Mouse (Mus musculus) forebrain, embryonic 10.5 days (tissue): ENCODE results near the gene Colgalt1. TPM values are rescaled to one million over a fixed set of nuclear protein-coding genes. Genes with fewer than 3 reads are reported as not detected.

Experiments used
- DNase-seq: peaks from one replicate; pipeline ENCODE4 v3.0.0-alpha.2; 2017; ENCODE audit warnings: low spot score; ENCODE audit errors: extremely low spot score
- H3K27ac ChIP-seq: fragments of 300-500 bp; sonication (generic); 2 replicates; pipeline ENCODE4 v1.5.1; 2016; ENCODE audit warnings: mild to moderate bottlenecking
- H3K27me3 ChIP-seq: fragments of 300-500 bp; sonication (generic); 2 replicates; pipeline ENCODE4 v1.6.1; 2016; ENCODE audit warnings: mild to moderate bottlenecking; ENCODE audit not compliant: poor library complexity, severe bottlenecking
- H3K36me3 ChIP-seq: fragments of 300-500 bp; sonication (generic); replicated peaks from 2 replicates; pipeline ENCODE4 v1.6.1; 2016; ENCODE audit warnings: mild to moderate bottlenecking, moderate library complexity
- H3K4me1 ChIP-seq: fragments of 300-500 bp; sonication (generic); 2 replicates; pipeline ENCODE4 v1.6.1; 2016
- H3K4me3 ChIP-seq: fragments of 300-500 bp; sonication (generic); 2 replicates; pipeline ENCODE4 v1.5.1; 2016; ENCODE audit warnings: mild to moderate bottlenecking, moderate library complexity
- H3K9me3 ChIP-seq: fragments of 300-500 bp; sonication (generic); 2 replicates; pipeline ENCODE4 v1.6.1; 2016; ENCODE audit warnings: mild to moderate bottlenecking, moderate library complexity
- WGBS: fragments of 180-500 bp; shearing (Covaris S2); methylation state at CpG from one replicate; pipeline ENCODE4 v1.1.7; 2016; 5-methylcytosine and 5-hydroxymethylcytosine counted together
- polyA plus RNA-seq: library from polyadenylated mRNA; unstranded; fragments of >200 nt; fragmentation: Nextera tagmentation; extraction: Ambion mirVana; gene quantifications from 2 replicates; pipeline ENCODE4 v1.2.1, GENCODE M21; 2016

Colgalt1 gene
- polyA plus RNA-seq, 1 experiment from 2014 or later = 44.2 TPM

DNA sequence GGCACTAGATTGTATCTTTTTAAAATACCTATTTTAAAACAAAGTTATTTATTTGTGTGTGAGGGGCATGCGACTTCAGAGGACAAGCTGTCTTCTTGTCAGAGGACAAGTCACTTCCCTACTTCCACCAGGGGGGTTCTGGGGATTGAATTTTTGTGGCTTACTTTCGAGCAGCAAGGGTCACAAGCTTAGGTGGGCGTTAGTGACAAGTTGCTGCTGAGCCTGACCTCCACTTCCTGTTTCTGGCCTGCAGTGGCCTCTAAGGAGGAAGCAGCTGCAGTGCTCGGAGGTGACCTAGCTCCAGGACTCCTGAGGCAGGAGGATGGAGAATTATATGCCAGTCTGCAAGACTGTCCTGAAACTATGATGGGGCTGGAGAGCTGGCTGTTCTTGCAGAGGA is 2.6 kb downstream of the Colgalt1 start:
- 70% methylated on average over 4 of the region's 4 CpGs for WGBS
- no peak overlapping the region for H3K4me3 ChIP-seq
- H3K4me1 ChIP-seq = peaks cover 23% of the 10 kb centered on the region
- no peak for DNase-seq
- H3K9me3 ChIP-seq = no peaks in the 10 kb centered on the region
- no peaks in the 10 kb centered on the region for H3K27me3 ChIP-seq
- no peak overlapping the region for H3K27ac ChIP-seq
- peaks cover 58% of the 10 kb centered on the region for H3K36me3 ChIP-seq

DNA sequence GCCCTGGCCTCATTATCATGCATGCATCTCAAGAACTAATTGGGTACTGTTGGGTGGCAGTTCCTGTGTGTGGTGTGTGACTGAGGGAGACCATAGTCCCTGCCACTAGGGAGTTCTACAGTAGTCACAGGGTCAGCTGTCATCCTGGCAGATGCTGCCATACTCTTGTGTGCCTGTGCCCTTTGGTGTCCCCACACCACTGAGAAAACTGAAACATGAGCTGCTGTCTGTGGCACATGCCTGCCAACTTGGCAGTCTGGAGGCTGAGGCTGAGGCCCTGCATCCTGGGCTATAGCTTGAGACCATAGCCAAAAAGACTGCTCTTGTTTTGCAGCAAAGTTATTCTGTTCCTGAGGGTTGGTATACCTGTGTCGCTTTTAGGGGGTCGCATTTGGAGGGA is 9.0 kb downstream of the Colgalt1 start:
- Histone ChIP-seq H3K27me3 (no peaks in the 10 kb centered on the region), H3K36me3 (peaks cover 97% of the 10 kb centered on the region), H3K27ac (no peak overlapping the region), H3K4me1 (no peaks in the 10 kb centered on the region), H3K4me3 (no peak overlapping the region), H3K9me3 (peaks cover 22% of the 10 kb centered on the region)
- 100% methylated on average over 2 of the region's 2 CpGs for WGBS
- no peak for DNase-seq

DNA sequence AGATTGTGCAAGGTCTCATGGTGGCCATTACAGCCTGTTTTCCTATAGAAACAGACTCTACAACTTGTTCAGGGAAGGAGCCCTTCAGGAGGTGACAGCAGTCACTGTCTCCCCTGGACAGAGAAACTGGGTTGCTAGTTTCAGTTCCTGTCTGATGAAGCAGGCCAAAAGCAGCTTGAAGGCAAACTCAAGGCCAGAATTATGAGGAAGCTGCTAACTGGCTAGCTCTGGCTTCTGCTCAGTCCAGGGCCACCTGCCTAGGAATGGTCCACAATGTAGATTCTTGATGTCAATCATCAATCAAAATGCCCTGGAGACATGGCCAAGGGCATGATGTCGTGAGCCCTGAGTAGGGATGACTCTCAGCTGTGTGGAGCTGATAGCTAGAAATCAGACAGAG is 14.3 kb downstream of the Colgalt1 start:
- H3K9me3 ChIP-seq = peaks cover 22% of the 10 kb centered on the region
- peaks cover 62% of the 10 kb centered on the region for H3K36me3 ChIP-seq
- DNase-seq = no peak
- 85% methylated on average over 1 of the region's 1 CpGs for WGBS
- H3K4me3 ChIP-seq = no peak overlapping the region
- peaks cover 31% of the 10 kb centered on the region for H3K4me1 ChIP-seq
- no peak overlapping the region for H3K27ac ChIP-seq
- H3K27me3 ChIP-seq = peaks cover 20% of the 10 kb centered on the region

DNA sequence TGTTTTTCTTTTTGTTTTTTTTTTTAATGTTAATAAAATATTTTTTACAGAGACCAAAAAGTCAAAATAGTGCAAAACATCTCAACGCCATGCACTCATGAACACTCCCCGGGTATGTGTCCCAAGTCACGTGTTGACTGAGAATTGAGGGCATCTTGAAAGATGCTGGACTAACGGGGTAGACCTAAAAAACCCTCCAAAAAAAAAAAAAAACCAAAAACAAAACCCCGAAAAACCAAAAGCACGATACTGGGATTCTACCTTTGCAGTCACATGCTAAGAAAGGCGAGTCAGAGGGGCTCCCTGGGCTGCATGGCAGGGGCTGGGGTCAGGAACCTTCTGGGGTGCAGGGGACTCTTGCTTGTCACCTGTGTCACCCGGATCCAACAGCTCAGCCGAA is 16.0 kb downstream of the Colgalt1 start:
- H3K27ac ChIP-seq = no peak overlapping the region
- no peak overlapping the region for H3K4me3 ChIP-seq
- H3K4me1 ChIP-seq = peaks cover 36% of the 10 kb centered on the region
- H3K9me3 ChIP-seq = peaks cover 17% of the 10 kb centered on the region
- DNase-seq = no peak
- peaks cover 45% of the 10 kb centered on the region for H3K36me3 ChIP-seq
- WGBS = 86% methylated on average over 9 of the region's 9 CpGs
- H3K27me3 ChIP-seq = peaks cover 37% of the 10 kb centered on the region

- peaks cover 38% of the 10 kb centered on the region for H3K36me3 ChIP-seq
- H3K4me1 ChIP-seq = peaks cover 36% of the 10 kb centered on the region
- H3K9me3 ChIP-seq = peaks cover 14% of the 10 kb centered on the region
- peaks cover 44% of the 10 kb centered on the region for H3K27me3 ChIP-seq
- no peak for DNase-seq
- 54% methylated on average over 9 of the region's 9 CpGs for WGBS
- H3K27ac ChIP-seq = peak overlapping the region; percentile 3; the same call in 1 of the 2 replicates
- no peak overlapping the region for H3K4me3 ChIP-seq
These were observed 16.7 kb downstream of the Colgalt1 start for GRCm38 (mm10) chr8:71627265-71628099.

DNA sequence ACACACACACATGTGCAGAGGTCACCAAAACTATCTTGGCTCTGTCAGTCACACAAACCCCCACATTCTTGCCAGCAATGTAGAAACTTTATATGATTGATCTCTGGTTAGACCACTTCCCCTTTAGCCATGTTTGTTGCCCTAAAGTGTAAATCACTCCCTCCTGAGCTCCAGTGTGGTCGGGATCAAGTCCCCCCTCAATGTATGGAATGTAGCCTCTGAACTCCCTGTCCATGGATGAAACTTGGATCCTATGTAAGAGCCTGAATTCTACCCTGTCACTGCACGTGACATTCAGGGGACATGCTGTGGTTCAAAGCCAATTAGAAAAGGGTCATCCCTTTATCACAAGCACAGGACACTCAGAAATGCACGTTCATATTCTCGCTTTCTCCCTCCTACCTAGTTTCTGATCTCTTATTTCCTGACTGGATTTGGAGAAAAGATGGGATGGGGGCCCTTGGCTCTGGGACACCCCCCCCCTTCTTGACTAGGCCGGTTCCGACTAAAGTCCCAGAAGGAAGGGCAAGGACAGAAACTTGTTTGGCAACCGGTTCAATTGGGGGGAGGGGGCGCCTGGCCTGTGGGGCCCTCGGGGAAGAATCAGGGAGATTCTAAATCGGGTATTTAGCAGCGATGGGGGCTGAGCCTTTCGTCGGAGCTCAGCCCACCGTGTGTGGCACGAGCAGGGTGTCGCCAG is 17.7 kb downstream of the Colgalt1 start:
- Histone ChIP-seq H3K4me1 (peaks cover 42% of the 10 kb centered on the region), H3K9me3 (peaks cover 15% of the 10 kb centered on the region), H3K36me3 (peaks cover 30% of the 10 kb centered on the region), H3K27me3 (peaks cover 54% of the 10 kb centered on the region), H3K27ac (peak overlapping the region; percentile 85), H3K4me3 (peak overlapping the region; percentile 65)
- DNase-seq = no peak
- 8% methylated on average over 16 of the region's 16 CpGs for WGBS

GRCm38 (mm10) chr8:71629096-71629697 is 18.4 kb downstream of the Colgalt1 start:
- peaks cover 18% of the 10 kb centered on the region for H3K9me3 ChIP-seq
- peak overlapping the region; percentile 65 for H3K4me3 ChIP-seq
- peaks cover 61% of the 10 kb centered on the region for H3K27me3 ChIP-seq
- peaks cover 49% of the 10 kb centered on the region for H3K4me1 ChIP-seq
- peaks cover 23% of the 10 kb centered on the region for H3K36me3 ChIP-seq
- DNase-seq = peak; percentile 93
- peak overlapping the region; percentile 85 for H3K27ac ChIP-seq
- WGBS = under 1% methylated on average over 55 of the region's 55 CpGs

- H3K27me3 ChIP-seq = peaks cover 67% of the 10 kb centered on the region
- peak overlapping the region; percentile 65 for H3K4me3 ChIP-seq
- H3K36me3 ChIP-seq = peaks cover 17% of the 10 kb centered on the region
- H3K27ac ChIP-seq = peak overlapping the region; percentile 85
- 2% methylated on average over 25 of the region's 25 CpGs for WGBS
- peak; percentile 41 for DNase-seq
- H3K9me3 ChIP-seq = peaks cover 18% of the 10 kb centered on the region
- peaks cover 55% of the 10 kb centered on the region for H3K4me1 ChIP-seq
These were observed 19.0 kb downstream of the Colgalt1 start for GRCm38 (mm10) chr8:71629781-71630212.

DNA sequence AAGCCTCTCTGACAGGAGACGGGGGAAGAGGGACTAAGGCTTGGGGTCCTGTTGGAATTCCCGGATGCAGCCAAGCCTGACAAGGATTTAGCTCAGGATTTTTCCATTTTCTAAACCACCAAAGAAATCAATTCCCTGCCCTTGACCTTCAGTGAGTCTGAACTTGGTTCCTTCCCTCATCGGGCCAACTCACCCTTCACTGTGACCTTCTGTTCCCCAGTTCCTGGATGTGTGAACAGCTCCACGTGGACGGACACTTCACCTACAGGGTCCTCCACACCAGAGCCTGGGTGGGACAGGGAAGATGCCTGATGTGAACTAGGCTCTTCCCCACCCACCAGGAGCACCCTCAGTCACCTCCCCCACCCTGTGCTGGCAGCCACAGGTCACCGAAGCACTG is 20.0 kb downstream of the Colgalt1 start:
- H3K4me3 ChIP-seq = no peak overlapping the region
- peaks cover 77% of the 10 kb centered on the region for H3K27me3 ChIP-seq
- 90% methylated on average over 6 of the region's 6 CpGs for WGBS
- H3K4me1 ChIP-seq = peaks cover 55% of the 10 kb centered on the region
- no peak overlapping the region for H3K27ac ChIP-seq
- no peak for DNase-seq
- H3K9me3 ChIP-seq = peaks cover 18% of the 10 kb centered on the region
- peaks cover 8% of the 10 kb centered on the region for H3K36me3 ChIP-seq

- 60% methylated on average over 2 of the region's 2 CpGs for WGBS
- H3K4me1 ChIP-seq = peaks cover 55% of the 10 kb centered on the region
These were observed 21.1 kb downstream of the Colgalt1 start for GRCm38 (mm10) chr8:71631897-71632296.

DNA sequence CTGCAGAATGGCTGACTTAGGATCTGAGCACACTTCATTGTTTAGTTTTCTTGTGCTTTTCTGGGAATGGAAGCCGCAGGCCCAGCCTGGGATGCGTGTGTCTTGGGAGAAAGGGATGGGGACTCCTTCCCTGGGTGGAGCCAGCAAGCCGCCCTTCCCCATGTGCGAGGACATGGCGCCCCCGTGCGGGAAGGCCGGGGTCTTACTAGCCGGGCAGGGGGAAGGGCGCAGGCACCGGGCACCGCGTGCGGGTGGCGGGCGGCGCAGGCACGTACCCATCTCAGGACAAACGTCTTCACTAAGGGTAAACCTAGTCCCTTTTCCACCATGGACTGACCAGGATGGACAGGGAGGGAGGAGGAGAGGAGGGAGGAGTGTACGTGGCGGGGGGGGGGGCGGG is 22.4 kb downstream of the Colgalt1 start:
- Histone ChIP-seq H3K9me3 (peaks cover 18% of the 10 kb centered on the region), H3K4me1 (peaks cover 43% of the 10 kb centered on the region), H3K4me3 (peak overlapping the region; percentile 34), H3K36me3 (peaks cover 3% of the 10 kb centered on the region; the same call in 1 of the 2 replicates), H3K27me3 (peaks cover 87% of the 10 kb centered on the region), H3K27ac (no peak overlapping the region)
- no peak for DNase-seq
- WGBS = 5% methylated on average over 19 of the region's 22 CpGs

More at GRCm38 (mm10) chr8:71631897-71632296, 21.1 kb downstream of the Colgalt1 start:
- Histone ChIP-seq H3K9me3 (peaks cover 18% of the 10 kb centered on the region), H3K4me3 (no peak overlapping the region), H3K36me3 (peaks cover 3% of the 10 kb centered on the region; the same call in 1 of the 2 replicates), H3K27me3 (peaks cover 87% of the 10 kb centered on the region), H3K27ac (no peak overlapping the region)
- no peak for DNase-seq

DNA sequence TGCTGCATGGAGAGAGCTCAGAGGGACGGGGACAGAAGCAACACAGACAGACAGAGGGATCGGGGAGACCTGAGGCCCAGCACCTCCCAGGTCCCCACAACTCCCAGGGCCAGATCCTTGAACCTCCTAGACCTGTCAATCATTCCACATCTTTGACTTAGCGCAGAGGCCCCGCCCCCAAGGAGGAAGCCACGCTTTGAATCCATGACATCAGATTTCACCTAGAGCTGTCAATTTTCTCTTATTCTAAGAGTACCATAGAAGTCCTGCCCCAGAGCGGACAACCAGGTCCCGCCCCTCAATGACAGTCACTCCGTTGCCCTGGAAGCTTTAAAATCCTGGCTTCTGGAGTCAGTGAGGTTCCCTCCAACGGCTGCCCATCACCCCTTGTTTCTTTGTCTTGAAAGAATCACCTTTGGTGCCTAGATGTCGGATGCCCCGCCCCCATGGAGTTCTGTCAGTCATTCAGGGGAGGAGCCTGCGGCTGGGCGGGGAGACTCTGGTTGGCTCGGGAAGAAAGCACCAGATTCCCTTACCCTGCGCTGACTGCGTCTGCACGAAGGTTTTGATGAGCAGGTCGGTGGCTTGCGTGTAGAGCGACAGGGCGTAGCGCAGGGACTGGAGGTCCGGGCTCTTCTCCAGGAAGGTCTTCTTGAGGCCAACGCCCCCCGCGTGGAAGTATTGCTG is 23.3 kb downstream of the Colgalt1 start:
- peaks cover 3% of the 10 kb centered on the region; the same call in 1 of the 2 replicates for H3K36me3 ChIP-seq
- WGBS = 2% methylated on average over 26 of the region's 26 CpGs
- H3K27me3 ChIP-seq = peaks cover 87% of the 10 kb centered on the region
- peaks cover 33% of the 10 kb centered on the region for H3K4me1 ChIP-seq
- peaks cover 18% of the 10 kb centered on the region for H3K9me3 ChIP-seq
- peak; percentile 78 for DNase-seq
- H3K4me3 ChIP-seq = peak overlapping the region; percentile 34
- peak overlapping the region; percentile 51; the same call in 1 of the 2 replicates for H3K27ac ChIP-seq
